Mouse (Mus musculus): Measurements from ENCODE around the gene Sema6d.

Gene Sema6d

DNA sequence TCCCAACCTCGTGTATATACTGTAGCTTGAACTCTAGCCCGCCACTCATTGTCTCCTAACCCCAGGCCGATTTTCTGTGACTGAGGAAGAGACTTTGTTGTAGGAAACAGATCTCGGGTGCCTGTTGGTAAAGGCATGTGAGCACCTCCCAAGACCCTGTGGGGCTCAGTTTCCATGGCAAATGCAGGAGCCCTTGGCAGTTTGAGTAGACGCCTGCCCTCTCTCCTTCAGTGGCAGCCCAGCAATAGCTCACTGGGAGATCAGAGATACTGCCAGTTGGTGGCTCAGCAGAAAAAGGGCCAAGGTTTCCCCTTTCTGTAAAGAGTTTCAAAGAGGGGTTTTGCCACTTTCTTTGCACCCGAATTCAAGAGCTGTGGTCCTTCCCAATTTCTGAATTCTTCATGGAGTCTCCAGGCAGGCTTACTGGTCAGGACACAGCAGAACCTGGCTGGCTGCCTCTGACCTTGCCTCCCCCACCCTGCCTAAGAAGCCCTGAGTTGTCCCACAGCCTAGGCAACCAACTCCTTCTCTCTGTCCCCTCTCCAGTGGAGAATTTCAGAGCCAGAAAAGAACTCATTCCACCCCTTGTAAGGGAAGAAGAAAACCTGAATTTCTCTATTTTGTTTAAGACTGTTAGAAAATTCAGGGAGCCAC is 312.1 kb downstream of the Sema6d start:
- DNase-seq (ENCODE audit: low read depth): no peak

DNA sequence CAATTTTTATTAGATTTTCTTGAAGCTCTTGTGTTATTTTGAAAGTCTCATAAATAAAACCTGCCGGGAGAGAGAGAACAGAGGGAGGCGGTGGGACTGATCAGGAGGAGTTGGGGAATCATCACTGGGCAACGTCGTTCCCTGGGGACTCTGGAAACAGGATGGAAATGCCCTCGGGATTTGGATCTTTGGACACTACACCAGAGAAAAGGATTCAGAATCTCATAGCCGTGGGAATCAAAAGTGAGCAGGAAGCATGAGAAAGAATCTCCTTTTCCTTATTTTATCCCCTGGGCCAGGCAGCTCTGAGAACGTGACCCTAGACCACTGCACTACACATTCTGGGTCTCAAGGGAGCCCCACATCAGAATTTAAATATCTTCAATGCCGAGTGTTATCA is 313.8 kb downstream of the Sema6d start:
- no peak for DNase-seq (ENCODE audit: low read depth)

DNA sequence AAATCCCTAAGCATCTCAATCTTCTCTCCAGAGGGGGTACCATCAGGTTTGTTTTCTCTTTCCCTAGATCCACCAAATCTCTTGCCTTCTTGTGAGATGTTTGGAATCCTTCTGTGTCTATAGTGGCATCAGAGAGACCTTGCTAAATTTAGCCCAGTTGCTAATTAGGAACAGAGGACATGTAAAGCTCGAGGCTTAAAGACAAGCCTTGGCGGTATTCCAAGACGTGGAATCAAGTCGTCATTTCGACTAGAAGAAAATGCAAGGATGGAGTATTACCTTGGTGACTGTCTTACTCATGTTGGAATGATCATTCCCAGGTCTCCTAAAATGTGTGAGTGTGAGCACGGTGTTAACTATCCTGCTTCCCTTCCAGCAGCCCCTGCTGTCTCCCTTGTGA is 314.2 kb downstream of the Sema6d start:
- DNase-seq (ENCODE audit: low read depth): no peak

DNA sequence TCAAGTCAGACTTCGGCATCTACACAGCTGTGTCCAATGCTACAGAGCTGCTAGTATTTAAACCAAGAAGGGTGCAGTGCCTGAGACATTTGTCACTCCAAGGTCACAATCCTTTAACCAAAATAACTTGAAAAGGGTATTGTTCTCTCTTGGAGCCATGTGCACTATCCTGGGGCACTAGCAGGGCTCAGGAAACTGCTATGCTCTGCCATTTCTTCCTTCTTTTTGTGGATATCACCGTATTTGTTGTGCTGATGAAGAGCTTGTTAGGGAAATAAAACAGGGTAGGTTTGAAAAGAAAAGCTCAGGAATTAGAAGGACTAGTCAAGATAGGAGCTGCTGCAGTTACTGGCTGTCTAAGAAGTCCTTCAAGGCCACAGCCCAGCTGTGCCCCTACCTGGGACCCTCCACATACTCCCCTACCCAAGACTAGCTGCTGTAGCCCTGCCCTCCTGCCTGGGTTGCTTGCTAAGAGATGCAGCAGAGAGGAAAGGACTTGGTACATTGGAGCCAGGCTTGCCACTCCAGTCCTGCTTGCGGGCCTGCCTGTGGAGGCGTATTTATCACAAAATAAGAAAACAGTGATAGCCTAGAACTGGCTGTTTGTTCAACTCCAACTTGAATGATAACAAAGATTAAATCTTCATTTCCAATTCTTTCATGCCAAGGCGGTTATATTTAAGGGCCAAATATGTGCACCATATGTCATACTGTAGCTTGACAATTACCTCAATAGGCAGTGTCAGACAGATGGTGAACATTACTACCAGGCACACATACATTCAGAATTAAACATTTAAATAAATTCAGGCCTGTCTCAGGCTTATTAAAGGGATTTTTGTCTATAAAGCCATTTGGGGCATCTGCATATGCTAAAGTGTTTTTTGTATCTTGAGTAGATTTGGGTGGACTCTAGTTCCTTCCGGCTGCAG is 315.1 kb downstream of the Sema6d start:
- DNase-seq (ENCODE audit: low read depth): no peak

DNA sequence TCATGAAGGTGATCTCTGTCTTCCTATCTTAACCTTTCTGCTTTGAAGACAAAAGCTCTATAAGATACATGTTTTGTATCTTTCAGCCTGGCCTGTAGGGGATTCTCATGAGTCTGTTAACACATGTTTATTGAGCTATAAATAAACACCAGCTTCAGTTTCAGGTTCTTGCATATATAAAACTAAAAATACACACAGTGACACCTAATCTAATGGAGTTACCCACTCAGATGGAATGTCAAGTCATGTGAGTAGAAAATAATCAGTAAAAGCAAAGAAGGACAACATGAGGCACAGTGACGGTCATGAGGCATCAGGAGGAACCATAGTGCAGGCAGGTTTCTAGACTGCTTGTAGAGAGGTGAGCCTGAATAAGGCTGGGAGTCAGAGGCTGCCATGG is 319.2 kb downstream of the Sema6d start:
- DNase-seq (ENCODE audit: low read depth): no peak

DNA sequence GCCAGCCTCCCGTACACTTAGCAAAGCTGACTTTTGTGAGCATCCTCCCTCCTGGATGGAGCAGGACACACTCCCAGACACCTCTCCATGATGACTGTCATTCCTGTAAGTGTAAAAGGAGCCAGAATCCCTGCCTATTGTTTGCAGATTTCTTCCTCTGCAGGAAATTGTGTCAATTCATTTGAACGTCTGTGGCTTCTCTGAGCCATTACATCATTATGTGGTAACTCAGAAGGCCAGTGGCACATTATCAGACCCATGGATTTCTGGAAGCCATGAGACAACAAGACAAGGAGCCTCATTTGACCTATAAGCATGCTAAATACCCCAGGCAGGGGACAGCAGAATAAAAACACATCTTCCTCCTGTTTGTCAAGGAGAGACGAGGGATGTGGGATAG is 327.0 kb downstream of the Sema6d start:
- no peak for DNase-seq (ENCODE audit: low read depth)

DNA sequence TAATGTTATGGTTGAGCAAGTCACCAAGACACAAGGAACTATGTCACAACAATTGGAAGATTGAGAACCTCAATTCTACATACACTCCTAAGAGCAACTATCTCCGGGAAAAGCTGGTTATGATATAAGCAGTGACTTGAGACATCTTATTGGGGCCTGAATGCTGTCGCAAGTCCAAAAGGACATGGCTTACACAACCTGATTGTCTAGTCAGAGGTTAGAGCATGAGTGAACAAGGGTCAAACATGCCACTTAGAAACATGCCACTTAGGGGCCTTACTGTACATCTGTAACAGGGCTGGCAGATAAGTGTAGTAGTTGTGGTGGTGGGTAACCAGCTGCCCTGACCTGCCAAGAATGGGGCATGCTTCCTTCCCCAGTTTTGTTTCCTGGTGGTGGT is 328.6 kb downstream of the Sema6d start:
- no peak for DNase-seq (ENCODE audit: low read depth)

DNA sequence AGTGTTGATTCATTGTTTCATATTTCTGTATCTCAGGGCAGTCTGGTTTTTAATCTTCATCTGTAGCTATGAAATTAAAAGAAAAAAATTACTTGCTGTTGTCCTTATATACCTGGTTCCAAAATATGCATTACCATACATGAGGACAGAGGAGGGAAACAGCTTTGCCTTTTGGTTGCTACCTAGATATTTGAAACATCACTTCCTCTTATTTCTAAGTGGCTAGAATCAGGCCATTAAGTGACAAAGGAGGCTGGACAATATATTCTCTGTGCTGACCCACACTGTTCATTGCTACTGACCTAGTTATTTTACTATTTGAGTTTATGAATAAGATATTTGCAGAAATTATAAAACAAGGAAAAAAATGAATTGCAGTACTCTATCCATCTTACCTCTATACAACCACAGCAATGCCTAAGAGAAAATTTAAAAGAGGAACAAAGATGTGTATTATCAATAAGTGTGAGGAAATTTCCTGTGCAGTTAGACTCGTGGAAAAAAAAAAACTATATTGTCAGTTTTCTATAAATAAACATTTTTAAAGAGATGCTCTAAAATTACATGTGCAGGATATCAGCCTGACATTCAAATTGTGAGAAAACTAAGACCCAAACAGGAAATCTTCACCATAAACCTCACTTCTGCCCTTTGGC is 330.5 kb downstream of the Sema6d start:
- no peak for DNase-seq (ENCODE audit: low read depth)

DNA sequence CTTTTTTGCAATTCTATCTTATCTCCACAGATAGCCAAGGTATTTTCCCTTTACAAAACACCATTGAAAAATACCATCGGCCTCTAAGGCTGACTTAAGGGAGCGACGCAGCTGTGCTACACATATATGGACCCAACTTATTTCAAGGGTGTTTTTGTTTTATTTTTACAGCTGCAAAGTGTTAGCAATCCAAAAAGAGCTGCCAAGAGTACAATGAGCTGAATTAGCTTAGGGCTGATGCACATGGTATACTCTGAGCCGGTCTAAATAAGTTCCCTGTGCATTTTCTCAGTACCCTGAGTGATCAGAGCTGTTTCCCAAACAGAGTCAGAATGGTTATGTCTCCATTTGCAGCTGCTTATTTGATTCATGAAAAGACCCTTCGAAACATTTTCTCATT is 340.0 kb downstream of the Sema6d start:
- no peak for DNase-seq (ENCODE audit: low read depth)

DNA sequence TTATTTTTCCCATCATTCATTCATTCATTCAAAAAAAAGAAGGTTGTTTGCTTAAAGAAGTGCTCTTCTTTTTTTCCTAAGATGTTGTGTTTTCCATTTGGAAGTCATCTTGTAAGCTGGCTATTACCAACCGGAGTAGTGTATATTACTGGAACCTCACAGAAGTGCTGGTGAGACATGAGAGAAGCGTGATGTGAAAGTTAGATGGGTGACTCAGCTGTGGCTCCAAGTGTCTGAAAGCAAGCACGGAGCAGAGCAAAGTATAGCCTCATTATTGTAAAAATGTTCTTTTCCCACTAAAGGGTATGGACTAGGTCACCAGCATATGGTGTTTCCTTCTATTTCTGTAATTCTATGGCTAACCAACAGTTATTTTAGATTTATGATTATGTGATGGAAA is 340.9 kb downstream of the Sema6d start:
- DNase-seq (ENCODE audit: low read depth): no peak

DNA sequence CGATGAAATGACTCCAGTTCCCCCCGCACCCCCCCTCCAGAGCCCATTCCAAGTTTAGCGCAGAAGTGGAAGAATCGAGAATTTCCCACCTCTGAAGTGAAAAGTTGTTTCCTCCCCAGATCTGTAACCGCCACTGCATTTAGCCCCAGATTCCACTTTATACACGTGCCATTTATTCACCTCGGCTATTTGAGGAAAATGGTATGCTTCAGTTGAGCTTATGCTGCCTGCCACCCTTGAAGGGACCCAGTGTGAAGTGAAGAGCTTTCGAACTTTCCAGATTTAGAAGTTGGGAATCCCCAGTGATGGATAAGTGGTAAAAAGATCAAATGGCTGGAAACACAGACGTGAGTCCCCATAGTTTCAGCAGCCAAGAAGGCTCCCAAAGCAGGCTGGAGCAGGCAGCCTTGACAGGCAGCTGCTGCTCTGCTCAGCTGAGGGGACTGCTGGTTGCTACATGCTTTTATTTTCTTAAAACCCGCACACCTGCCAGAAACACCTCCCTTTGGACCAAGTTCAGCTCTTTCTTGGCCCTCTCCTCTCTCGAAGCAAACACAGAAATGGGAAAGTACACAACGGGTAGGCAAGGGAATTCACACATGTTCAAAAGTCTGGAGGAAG is 345.7 kb downstream of the Sema6d start:
- DNase-seq (ENCODE audit: low read depth): no peak

DNA sequence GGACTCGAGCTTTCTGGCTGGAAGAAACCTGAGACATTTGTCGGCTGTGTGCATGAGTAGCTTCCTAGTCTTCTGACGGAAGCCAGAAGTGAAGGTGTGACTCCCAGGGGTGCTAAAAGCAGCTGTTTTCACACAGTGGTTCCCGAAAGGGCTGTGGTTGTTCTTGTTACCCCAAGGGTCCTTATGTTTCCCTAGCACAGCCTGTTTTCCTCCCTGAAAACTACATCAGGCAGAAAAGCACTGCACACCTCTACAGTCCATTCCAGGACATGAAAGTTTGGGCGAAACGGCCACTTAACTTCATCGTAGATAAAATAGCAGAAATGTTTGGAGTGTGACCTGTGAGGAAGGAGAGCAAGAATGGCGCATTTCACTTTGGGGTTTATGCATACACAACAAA is 346.9 kb downstream of the Sema6d start:
- DNase-seq (ENCODE audit: low read depth): no peak

DNA sequence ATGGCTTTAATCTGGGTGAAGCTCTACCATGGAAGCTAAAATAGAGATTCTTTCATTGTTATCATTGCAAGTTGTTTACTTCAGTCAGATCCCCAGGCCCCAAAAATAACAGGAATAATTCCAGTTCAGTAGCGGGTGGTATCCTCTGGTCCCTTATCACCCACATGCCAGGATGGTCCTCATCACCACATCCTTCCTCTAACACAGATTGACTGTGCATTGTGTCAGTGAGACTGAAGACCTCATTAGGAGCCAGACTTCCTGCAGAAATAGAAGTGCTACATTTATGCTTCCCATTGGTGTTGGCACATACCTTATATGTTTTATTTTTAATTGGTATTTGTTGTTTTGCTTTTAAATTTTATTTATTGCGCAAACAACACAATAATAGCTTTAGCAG is 354.4 kb downstream of the Sema6d start:
- DNase-seq (ENCODE audit: low read depth): no peak

DNA sequence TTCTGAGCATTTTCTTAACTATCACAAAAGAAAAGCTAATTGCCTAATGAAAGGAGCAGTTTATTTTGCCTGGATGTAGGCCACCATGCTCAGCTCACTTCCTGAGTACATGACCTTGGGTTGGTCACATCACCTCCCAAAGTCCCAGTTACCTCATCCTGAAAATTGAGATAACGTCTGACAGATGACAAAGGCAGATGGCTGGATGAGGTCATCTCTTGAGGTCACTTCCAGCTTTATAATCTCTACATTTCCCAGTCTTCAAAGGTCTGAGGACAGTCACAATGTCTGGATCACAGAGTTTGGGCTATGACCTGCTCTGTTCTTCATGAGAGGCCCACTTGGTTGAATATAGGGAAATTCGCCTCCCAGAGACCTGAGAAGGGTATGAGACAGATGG is 366.1 kb downstream of the Sema6d start:
- no peak for DNase-seq (ENCODE audit: low read depth)

DNA sequence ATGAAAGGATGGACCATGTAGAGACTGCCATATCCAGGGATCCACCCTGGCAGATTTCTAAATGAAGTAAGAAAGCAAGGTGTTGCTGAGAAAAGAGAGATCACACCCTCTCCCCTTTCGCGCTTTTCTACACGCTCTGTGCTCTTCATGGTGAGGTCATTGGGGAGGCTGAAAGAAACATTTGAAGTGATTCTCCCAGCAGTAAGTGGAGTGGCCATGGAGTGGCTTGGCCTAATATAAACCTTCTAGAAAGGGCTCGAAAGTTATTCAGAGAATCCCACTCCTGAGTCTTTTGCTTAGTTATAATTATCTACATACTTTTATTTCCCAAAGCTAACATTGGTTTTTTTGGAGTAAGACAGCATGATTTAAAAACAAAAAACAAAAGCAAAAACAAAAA is 367.2 kb downstream of the Sema6d start:
- no peak for DNase-seq (ENCODE audit: low read depth)

DNA sequence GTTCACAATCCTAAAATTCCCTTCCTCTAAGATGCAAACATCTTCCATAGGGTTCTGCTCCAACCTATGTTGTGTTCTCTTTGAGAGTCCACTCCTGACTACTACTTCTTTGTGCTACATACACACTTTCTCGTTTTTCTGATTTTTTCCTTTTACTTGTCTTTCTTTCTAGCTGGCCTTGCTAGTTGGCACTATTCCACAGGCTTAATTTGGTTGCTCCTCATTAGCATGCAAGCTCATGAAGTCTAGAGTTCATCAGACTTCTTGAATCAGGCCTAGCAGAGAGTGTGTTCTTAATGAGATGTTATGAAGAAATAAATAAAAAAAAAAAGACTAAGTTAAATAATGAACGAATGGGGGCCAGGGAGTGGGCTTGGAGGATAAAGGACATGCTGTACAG is 368.3 kb downstream of the Sema6d start:
- DNase-seq (ENCODE audit: low read depth): no peak

DNA sequence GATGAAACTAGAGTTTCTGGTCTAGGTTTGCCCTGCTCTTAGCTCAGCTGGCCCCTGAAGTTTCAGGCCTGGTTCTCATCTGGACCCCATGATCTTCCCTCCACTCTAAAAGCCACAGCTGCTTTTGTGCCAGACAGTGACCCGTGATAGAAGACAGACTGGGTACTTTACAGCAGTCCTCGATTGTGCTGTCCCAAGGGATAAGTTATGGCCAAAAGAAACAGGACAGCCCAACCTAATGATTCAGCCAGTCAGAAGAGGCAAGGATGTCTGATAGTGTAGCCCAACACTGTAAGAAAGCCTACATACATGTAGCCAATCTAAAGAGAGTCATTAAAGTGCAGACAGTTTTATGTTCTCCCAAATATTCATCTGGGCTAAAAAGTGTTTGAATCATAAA is 371.2 kb downstream of the Sema6d start:
- no peak for DNase-seq (ENCODE audit: low read depth)

DNA sequence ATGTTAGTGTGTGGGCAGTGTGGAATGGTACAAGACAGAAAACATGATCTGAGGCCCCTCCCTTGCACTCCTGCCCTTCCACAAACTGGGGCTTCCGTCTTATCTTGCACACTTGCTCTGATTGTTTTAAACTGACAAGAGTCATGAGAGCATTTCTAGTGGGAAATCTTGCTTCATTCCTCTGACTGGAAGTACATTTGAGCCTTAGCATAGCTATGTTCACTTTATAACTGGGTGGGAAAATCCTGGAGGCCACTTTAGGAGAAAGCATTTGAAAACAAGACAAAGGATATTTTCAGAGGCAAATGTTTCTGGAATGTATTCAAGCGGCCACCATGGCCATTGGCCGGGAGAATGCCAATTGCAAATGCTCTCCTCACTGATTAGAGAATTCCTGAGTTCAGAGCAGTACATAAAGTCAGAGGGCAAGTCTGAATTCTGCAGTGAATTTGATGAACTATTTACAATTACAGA is 371.6 kb downstream of the Sema6d start:
- no peak for DNase-seq (ENCODE audit: low read depth)

DNA sequence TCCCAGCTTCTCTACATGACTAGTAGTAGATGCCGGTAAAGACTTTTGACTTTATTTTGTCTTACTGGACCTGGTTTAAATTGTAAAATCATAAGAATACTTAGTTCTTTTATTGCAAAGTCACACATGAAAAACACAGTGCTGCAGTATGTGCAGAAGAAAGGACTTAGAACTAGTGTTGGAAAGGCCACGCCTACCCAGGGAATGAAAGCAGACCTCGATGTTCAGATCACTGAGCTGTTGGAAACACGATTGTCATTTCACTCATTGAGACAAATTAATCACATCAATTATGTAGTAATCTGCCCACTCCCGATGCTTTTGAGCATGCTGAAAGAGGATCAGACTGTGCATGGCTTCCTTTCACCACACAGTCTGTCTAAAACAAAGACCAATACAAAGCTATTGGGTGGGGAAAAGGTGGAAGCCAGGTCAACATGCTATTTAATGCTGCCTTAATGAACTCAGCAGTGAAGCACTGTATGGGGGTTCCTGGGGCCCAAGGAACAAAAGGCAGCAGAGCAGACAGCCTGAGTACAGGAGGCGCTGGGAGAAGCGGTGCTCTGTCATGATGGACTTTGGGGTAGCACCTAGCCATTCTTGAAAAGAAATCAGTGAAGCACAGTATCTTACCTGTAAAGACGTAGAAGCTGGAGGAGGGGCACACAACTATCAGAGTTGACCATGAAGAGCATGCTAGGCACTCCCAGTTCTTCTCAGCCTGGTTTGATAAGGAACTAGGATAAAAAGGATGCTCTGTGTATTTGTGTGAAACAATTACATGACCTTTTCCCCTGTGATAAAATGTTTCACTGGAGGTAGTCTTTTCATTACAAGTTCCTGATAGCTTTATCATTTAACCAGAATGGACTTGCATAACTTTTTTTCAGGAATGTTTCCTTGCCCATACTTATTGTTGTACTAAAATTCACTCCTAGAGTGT is 375.5 kb downstream of the Sema6d start:
- DNase-seq (ENCODE audit: low read depth): no peak

DNA sequence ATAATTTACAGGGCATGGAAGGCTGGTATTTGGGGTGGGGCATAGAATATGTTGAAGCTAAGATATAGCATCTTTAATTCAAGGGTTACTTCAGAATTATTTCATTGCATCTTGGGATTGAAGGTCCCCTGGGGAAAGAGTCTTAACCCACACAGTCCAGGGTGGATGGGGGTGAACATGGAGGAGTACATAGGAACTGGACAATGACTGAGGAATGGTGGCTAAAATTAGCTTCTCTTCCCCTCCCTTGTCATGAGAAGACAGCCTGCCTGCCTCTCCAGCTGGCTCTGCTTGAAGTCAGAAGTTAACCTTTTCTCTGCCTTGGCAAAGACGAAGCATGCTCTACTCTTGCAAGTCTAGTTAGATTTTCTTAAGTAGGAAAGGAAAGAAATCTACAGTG is 377.7 kb downstream of the Sema6d start:
- no peak for DNase-seq (ENCODE audit: low read depth)

DNA sequence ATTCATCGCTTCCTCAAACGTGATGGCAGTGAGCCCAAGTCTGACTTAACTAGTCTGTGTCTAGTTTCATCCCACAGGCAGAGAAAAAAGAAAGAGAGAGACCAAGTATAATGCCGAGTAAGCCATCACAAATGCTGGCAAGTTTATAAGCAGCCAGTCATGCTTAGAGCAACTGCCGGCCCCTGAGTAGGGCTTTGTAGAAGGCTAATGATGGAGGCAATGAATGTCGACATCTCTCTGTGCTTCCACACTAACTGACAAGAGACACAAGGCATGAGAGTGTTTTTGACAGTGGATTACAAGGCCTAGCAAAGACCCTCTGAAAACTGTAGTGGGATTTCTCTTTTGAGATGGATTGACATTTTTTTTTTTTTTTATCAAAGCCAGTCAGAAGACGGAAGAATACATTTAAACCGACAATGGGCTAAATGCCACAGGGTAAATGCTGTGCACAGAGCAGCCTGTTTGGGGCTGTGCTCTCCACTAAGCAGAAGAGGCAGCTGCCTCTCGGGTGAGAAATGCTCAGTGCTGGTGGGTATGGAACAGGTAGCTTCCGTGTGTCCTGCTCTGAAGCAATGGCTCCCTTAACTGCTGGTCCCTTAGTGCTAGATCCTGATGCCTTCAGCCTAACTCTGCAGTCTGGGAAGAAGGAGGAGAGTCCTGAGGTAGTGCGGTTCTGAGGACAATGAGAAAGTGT is 380.7 kb downstream of the Sema6d start:
- DNase-seq (ENCODE audit: low read depth): no peak
